Mouse (Mus musculus) stomach, postnatal 0 days (tissue): ENCODE measurements at regions not wholly inside any gene's neighbourhood (a gene's known extent, or its start where the extent isn't known, plus 50 kb on each side); places are given as distances from the start of the nearest gene placed in this dataset.

Experiments
- CTCF ChIP-seq: IDR thresholded peaks from 2 replicates; pipeline ENCODE4 v1.5.1; 2016; ENCODE audit warnings: antibody characterized with exemption, low read depth, mild to moderate bottlenecking, moderate library complexity
- EP300 ChIP-seq: optimal IDR thresholded peaks from 2 replicates; pipeline ENCODE3; 2016; ENCODE audit warnings: antibody characterized with exemption

- TF ChIP-seq CTCF (no peak), EP300 (no peak)
These were observed 93.0 kb upstream of the Irx6 start for GRCm38 (mm10) chr8:92581051-92581450.
